Mouse (Mus musculus) gastrocnemius, postnatal 36 days (tissue): ENCODE results near the gene Gmds. TPM values are rescaled to one million over a fixed set of nuclear protein-coding genes. Genes with fewer than 3 reads are reported as not detected.

Experiments
- DNase-seq, 2 experiments: peaks; one replicate each; pipeline ENCODE4 v3.0.0; 2022
- intact Hi-C: fragments of 180-260 bp; cut with DNase I; formaldehyde crosslinking; loops from one replicate; pipeline ENCODE4 v1.15.1; 2025
- total RNA-seq, 2 experiments: library from RNA; stranded (reverse); gene quantifications; 2 replicates each; pipeline ENCODE4 v1.2.3; 2021

Gmds gene
- total RNA-seq, 2 experiments from 2014 or later = 1.2 to 1.6 TPM

DNA sequence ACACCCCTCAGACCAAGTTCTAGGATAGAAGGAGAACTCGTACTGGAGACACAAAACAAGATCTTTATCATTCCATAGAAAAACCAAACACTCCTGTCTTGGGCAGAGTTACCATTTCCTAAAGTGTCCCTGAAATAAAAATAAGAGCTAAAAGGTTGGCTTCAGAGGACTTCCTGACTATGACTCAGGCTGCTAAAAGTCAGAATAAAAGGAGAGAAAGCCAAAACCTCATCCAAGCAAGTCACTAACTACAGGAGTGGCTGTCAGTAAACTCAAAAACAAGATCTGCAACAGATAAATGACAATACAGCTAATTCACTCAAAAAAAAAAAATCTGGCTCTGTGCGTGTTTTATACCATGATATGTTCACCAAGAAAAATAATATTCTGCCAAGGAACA is 69.3 kb downstream of the Gmds start:
- intact Hi-C loops = no loop called here
- no peak for DNase-seq

DNA sequence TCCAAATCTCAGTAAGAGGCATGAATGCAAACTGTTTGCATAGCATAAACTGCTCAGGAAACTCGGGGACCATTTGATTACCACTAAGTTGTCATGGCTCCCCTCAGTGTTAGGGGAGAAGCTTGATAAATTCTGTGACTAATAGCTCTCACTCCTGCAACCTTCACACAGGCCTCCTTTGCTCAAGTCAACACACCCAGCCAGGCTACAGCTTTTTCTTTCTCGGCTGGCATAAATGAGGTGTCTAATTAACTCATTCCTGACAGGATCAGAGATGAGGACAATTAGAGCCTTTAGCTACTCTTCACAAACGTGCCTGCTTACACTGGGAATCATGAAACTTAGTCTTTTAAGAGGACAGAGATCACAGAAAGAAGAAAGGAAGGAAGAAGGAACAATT is 70.3 kb downstream of the Gmds start:
- DNase-seq = no peak

DNA sequence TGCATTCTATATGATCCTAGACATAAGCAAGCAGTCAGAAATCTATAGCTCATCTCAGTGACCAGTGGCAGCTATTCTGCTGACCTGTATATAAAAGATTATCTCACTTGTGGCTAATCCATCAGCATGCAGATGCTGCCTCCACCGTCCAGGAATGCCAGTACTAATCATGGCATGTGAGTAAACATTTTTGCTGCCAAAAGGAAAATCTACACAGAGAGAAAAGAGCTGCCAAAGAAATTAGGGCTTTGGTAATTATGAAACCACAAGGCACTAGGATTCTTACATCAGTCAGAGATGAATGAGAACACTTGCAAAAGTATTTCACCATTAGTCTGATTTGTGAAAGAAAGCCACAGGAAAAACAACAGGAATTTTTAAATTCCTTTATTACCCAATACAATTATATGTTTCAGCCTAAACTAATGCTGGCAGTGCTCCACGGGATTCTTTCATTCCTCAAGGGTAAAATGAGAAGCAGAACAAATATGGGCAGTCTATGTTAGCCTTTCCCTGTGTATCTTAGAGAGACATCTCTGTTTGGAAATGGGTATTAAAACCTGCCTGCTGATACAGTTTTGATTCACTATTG is 71.3 kb downstream of the Gmds start:
- DNase-seq = no peak
- intact Hi-C loops = no loop called here

More for the DNA sequence above, 70.3 kb downstream of the Gmds start:
- intact Hi-C loops = no loop called here

DNA sequence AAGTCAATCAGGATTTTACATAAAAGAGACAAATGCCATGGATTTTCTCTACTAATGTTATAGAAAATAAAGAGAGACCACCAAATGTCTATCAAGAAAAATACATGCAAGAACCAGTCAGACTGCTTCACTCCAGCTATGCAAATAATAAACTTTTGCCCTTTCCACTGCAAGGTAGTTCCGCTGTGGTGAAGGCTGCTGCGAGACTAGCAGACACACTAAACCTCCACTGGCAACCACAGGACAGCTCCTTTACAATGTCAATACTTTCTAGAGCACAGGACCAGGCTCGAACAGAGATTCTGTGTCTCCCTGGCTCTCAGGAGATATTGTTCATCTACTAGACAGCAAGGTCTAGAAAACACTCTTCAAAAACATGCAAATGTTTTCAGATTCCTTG is 71.8 kb downstream of the Gmds start:
- DNase-seq = no peak
- intact Hi-C loops = no loop called here

DNA sequence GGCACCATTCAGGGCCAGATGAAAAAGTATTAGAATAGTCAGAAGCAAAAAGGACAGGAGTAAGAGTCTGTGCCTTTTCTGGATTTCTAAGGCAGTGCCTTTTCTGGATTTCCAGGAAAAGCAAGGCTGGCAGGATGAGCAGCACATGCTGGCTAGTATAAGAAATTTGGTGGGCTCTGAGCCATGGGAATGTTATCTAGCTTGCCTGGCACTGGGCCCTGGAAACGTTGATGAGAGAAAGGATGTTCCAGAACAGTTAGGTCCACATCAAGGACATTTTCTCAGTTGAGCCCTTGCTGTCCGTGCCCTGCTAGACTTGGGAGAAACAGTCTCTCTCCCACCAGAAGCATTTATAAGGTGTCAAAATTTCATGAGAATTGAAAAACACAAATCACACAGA is 82.4 kb downstream of the Gmds start:
- no peak for DNase-seq
- intact Hi-C loops = no loop called here

DNA sequence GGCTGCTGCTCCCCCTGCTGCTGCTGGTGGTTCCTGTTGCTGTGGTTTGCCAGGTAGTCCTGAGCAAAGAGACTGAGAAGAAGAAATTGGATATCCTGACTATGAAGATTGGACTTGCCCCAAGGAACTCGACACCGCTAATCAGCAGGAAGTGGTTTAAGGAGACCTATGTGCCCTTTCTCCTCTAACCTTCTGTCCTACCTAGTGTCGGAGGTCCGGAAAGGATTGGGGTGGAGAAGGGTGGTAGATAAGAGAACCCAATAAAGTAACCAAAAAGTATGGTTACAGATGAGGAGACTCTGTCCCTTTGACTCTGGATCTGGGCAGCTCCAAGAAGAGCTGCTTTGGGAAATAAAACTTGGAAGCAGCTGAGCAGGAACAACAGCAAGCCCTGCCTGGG is 86.3 kb downstream of the Gmds start:
- intact Hi-C loops = no loop called here
- no peak for DNase-seq

DNA sequence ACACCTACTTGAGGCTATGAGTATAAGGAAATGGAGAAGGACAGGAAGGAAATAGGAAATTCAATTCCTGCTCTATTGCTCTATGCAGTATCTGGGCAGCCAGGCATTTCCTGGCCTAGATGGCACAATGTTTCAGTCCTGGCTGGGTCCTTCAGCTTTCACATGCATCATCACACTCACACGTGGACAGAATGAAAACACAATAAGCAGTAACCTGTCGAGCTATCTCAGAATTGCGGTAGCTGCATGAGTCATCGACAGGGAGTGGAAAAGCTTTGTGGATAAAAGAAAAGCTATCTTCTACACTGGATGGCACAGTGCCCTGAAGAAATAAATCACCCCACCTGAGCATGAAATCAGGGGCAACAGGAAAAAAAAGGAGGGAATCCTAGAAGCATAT is 96.3 kb downstream of the Gmds start:
- DNase-seq = no peak
- intact Hi-C loops = no loop called here

DNA sequence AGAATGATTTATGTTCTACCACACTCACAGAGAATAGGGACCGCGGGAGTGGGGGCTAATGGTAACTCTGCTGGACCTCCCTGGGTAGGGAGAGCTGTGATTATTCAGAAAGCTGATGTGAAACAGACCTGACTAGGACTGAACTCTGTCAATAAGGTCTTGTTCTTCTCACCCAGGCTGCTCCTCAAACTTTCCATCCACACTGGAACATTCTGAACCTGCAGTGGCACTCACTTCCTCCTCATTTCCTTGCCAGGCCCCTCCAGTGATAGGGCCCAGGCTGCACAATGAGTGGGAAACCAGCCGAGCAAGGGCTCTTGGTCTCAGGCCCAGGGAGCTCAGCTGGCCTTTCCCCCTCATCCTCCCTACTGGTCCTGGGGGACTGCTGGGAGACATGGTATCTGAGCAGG is 102.3 kb downstream of the Gmds start:
- peak; percentile 25 to 40 for DNase-seq
- intact Hi-C loops = no loop called here

DNA sequence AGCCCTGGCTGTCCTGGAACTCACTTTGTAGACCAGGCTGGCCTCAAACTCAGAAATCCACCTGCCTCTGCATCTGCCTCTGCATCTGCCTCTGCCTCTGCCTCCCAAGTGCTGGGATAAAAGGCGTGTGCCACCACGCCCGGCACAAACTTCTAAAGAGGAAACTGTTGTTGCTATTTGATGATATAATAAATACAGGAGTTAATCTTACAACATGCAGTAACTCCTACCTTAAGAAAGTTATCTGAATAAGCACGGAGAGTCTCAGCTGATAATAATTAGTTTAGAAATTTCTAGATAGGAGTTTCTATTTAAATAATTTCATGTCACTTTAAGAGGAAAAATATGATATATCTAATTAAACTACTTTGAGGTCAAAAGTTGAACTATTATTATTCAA is 103.5 kb downstream of the Gmds start:
- intact Hi-C loops = no loop called here
- no peak for DNase-seq

DNA sequence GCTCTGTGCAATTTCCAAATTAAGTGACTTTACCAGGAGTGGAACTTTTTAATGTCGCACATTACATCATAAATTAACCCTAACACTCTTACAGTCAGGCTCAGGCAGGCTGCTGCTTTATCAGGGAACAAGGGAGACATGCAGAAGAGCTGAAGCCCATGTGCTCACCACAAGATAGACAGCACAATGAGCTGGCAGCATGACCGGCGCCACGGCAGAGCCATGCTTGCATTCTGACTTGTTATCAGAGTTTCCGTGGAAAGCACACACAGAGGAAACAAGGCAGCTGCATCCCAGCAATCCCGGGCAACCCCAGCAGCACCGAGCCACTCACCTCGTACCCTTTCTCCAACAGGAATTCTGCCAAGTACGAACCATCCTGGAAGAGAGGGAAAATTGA is 104.5 kb downstream of the Gmds start:
- no peak for DNase-seq

DNA sequence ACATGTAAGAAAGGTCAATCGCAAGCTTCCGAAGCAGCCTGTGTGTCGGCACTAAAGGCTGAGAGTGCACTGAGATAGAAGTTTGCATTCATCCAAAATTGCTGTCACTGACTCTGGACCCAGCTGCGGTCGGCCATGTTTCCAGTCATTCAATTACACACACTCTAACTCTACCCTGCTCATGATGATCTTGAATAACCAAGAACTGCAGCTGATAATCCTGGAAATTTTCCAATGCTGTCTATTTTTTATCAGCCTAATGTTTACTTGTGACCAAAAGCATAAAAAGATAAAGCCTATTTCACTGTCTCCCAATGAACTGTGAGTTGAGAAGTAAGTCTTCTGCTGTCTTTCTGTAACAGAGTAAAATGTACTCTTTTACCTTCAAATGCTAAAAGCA is 106.1 kb downstream of the Gmds start:
- DNase-seq = no peak
- intact Hi-C loops = no loop called here

More for the DNA sequence above, 104.5 kb downstream of the Gmds start:
- intact Hi-C loops = no loop called here

DNA sequence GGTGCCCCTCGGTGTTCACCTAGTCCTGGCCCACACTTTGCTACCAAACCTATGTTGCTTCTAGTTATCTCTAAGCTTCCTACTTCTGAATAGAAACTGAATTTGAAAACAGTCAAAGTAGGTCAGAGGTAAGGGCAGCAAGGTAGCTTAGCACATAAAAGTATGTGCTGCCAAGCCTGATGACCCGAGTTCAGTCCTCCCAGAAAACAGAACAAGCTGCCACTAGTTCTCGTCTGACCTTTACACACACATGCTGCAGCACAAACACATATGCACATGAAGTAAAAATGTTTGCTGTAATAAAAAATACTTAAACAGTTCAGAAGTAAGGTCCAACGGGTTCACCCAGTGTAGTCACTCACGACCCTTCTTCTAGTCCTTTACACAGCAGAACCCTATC is 106.6 kb downstream of the Gmds start:
- intact Hi-C loops = no loop called here
- no peak for DNase-seq

DNA sequence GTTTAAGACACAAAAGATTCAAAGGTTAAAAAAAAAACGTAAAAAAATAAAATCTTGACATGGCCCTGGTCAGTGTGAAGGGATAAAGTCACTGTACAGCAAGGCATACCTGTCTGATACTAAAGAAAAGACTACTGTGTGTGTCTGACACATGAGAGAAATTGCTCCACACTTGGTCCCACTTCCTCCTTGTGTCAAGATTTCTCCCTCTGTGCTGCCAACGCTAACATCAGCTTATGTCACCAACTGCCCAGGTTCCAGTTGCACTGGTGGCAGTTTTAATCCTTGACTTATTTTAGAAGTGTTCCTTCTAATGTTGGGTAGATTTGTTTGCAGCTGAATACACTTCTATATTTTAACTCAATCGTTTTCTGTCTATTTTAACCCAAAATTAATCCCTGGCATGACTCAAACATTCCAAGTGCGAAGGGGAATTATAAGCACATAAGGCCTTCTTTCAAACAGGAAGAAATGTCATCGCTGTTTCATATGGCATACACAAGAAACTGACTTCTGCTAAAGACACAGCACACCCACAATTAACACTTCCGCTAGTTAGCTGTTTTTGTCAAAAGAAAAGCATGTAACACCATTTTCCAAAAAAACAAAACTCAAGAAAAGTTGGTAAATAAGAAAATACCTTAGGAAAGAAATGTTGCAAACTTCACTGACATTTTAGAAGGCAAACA is 110.5 kb downstream of the Gmds start:
- intact Hi-C loops = no loop called here
- DNase-seq = no peak

DNA sequence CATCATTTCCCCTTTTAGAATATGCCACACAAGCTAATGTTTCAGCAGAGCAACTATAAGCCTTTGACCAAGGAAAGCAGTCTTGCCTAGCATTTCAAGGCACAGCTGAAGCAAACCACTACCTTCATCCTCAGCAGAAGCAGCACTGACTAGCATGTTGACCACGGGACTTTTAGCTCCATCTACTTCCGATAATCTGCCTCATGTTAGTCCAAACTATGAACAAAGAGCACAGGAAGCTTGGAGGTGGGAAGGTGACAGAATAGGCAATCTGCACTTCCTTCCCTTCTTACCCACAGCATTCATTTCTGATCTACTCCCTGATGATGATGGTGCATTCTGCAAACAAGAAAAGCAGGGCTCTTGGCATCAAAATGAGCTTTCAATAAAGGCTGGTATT is 120.9 kb downstream of the Gmds start:
- intact Hi-C loops = no loop called here
- no peak for DNase-seq

DNA sequence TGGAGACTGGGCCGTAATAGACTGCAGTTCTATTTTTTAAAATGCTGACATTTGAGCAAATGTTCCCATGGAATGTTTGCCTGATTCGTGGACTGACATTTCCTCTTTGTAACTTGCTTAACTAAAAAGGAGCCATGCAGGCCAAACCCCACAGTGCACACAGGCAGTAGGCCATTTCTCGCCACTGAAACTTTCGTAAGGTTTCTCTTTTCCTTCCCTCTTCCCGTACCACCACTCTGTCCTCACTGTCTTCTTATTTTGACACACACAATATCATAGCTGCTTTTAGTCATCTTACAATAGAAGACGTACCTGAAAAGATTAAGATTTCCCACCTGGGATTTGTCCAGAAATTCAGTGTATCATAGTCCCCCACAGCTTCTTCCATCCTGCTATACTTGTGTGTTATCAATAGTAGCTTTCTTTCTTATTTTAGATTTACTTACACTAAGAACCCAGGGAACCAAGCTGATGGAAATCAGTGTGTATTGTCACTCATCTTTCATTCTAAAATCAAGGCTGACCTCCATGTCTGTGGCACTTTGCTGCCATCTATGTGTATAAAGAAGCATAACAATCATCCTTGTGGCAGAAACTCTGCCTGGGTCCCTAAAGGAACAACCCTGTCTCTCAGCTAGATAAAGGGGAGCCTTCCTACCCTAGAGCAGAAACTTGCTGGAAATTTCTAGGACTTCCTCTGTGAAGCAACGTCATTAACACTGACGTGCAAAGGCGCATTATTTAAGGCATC is 124.7 kb downstream of the Gmds start:
- intact Hi-C loops = loop anchor here (5.0 kb wide), 1 partner anchor 412 kb away; no protein-coding TSS in a partner anchor
- no peak for DNase-seq

DNA sequence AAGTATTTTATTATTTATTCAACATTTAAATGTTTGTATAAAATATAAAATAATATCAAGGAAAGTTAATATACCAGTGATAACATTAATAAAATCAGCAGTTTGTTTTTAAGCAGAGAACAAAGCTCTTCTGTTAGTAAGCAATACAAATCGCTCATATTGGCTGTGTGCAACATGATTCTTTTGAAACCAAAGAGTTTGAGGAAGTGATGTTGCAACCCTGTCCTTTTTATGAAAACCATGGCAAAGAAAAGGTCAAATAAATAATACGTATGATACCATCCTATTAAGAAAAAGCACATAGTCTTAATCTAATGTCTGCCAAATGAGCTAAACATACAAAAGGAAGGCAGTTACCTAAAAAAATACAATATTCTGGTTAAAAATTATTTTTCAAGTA is 126.4 kb downstream of the Gmds start:
- intact Hi-C loops = loop anchor here (5.0 kb wide), 1 partner anchor 410 kb away; no protein-coding TSS in a partner anchor
- DNase-seq = no peak

DNA sequence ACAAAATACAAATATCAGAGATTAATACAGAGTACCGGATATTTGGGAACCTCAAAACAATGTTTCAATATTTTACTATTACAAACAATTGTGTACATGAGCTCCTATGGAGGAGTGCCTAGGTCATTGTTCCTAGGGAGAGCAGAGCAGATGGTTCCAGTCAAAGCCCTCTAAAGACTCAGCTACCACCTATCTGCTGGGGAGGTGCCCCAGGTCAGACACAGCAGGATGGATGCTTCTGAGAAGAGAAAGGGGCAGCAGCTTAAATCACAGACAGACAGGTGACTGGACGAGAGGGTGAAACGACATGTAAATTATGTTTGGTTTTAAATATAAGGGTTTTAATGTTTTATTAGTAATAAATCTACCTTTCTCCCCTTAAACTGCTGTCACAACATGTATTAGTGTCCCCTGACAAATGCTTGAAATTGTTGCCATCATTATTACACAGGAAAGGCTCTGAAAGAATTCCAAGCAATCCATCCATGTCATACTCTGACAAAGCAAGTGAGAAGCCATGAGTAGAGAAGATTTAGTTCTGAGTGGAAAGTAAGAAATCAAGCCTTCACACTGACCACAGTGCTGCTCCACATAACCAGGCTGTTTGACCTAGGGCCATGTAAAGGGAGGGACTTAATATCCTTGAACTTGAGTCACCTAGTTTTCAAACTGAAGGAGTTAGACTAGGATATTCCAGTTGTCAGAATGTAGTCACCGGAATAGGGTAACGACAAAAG is 131.2 kb downstream of the Gmds start:
- intact Hi-C loops = no loop called here
- DNase-seq = no peak

DNA sequence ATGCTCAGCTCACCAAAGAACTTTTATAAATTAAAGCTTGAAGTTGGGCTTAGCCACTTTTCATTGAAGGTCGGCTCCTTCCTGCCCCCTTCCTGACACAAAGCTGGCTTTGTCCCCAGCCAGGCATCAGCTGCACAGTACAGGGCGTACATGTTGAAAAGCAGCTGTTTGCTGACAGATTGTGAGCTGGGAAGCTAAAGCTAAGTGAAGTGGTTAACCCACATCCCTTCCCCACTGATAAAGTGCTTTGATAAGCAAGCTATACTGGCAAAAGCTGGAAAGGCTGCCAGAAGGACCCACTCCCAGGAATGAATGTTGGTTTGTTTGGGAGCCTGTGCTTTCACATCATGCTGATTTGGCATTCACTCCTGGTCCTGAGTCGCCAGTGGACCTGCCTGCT is 158.6 kb downstream of the Gmds start:
- no peak for DNase-seq
- intact Hi-C loops = no loop called here

DNA sequence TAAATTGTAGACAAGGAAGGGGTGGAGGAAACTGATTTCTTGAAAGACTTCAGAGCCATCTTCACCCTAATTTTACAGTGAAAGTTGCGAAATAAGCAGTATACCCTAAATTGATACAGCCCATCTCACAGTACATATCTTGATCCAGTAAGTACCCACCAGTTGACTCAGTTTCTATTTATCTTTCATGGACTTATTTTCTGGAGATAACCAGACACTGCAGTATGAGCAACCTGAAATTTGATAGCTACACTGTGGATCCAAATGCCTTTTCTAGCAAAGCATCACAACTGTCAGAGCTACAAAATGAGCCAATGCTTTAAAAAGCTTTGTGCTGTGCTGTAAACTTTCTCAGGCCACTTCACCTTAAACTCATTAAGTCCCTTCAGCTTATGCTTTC is 159.9 kb downstream of the Gmds start:
- intact Hi-C loops = no loop called here

DNA sequence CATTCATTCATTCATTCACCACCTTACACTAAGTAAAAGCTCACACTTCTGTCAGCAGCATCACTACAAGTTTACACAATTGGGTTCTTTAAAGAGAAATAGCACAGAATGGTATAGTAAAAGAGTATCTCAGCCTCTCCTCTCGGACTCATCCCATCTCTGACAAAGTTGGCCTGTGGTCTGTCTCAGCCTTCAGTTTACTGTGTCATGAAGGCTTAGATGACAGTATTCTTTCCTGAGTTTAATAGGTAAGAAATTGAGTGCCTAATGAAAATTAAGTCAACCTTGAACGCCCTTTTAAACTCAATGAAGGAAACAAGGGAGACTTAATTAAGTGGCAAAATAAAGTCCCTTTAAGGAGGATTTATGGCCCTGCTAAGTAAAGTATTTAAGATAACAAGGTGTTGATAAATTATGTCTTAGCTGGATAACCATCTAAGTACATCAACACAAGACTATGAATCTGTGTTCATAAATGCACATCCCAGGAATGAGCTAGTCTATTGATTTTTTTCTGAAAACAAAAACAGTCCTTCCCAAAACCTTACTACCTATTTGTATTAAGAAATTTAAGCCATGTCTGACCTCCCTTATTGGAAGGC is 160.6 kb downstream of the Gmds start:
- intact Hi-C loops = no loop called here
- DNase-seq = no peak

More for the DNA sequence above, 159.9 kb downstream of the Gmds start:
- no peak for DNase-seq

DNA sequence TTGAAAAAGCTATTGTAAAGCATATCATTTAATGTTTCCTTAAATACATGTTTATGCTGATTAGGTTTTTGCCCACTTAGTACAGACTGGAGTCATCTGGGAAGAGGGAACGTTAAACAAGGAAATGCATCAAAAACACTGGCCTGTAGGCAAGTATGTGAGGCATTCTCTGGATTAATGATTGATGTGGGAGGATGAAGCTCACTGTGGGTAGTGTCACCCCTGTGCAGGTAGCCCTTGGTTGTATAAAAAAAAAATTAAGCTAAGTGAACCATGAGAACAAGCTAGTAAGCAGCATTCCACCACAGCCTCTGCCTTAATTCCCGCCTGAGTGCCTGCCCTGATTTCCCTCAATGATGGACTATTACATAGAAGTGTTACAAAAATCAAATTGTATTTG is 163.5 kb downstream of the Gmds start:
- no peak for DNase-seq
- intact Hi-C loops = no loop called here
